Mouse (Mus musculus): ENCODE data around the gene Arl10. TPM values are rescaled to one million over a fixed set of nuclear protein-coding genes. Genes with fewer than 3 reads are reported as not detected.

The Arl10 gene
- total RNA-seq, 2 experiments from 2014 or later = 5.0 to 5.3 TPM

DNA sequence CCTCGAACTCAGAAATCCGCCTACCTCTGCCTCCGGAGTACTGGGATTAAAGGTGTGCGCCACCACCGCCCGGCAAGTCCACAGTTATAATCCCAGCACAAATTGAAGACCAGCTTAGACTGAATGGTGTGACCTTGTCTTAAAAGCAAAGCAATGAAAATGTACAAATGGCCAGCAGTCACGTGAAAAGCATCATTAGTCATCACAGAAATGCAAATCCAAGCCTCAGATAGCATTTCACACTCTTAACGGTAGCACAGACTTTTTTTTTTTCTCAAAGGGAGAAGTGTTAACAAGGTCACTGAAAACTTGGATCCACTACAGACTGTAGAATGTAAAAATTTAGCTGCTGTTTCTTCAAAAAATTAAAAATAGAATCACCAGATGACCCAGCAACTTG, 41.5 kb downstream of the Arl10 start:
- DNase-seq = no peak

DNA sequence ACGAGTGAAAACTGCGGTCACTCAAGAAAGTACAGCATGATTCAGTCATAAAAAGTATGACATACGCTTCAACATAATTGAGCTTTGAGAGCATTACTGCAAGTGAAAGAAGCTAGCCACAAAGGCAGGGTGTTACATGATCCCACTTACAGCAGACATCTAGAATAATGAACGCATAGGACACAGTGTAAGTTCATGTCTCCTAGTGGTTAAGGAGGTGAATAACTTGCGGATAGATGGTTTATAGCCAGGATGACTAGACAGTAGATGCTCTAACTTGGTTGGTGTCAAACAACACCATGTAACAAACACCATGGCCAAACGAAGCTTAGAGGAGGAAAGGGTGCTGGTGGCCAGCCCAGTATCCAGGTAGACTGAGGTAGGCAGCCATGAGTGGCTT, 42.2 kb downstream of the Arl10 start:
- DNase-seq = no peak

DNA sequence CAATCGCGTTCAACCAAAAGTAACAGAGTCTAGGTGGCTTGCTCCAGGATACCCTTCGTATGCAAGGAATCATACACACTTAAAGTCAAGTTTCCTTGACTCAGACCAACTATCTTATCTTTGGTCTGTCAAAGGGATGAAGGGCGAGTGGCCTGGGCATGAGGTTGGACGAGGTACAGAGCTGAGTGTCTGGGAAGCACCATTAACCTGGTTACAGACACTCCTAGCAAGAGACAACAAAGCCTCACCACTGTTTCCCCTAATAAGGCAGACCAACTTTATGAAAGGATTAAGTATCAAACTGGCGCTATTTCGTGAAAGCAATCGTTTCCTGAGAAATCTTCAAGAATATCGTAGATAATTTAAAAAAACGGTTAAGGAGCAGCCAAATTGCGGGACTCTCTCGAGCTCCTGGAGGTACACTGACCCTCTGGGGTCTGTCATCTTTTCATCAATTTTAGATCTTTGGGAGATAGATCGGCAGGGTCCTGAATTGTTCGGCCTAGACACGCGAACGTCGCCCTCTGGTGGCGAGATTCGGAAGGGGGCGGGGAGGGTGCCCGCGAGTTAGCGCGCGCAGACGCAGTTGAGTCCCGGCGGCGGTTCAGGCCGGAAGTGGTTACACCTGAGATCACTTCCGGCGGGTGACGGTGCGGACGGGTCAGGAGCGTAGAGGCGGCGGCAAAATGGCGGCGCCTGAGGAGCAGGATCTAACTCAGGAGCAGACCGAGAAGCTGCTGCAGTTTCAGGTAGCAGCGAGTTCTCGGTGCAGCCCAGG, 46.5 kb downstream of the Arl10 start, which contains the start of gene Faf2:
TSS of gene Faf2 (plus strand) at position 630 of the 778 bp plus-strand sequence.
- peak; percentile 96 to 100 for DNase-seq

- DNase-seq = no peak
Measured at GRCm38 (mm10) chr13:54621960-54622521, 47.2 kb downstream of the Arl10 start.

DNA sequence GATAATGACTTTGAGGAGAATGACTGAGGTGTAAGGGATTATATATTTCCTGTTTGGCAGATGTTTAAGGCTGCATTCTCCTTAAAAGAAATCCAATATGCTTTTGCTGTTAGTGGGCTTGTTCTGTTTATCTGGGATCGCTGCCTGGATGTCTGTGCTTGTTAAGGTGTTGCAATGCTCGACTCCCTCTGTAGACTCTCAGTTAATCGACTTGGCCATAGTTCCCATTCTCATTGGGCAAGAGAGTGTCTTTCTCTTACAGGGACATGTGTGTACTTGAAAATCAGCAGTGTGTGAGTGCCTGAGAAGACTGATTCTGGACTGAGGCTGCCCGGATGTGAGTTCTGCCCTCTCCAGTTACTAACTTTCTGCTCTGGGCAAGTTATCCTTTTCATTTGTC, 54.3 kb downstream of the Arl10 start:
- DNase-seq = peak; percentile 17 to 47

Small RNA genes lying within 50 kb of the gene (microRNA-seq; reads per million reads assigned to microRNA genes)
- 0 reads per million in 2 experiments for gene Gm24195

Other genes with a start within 250 kb of the Arl10 start
- gene Cplx2, start 203.7 kb upstream of the Arl10 start, total RNA-seq (2021) = 1 to 10 TPM; 2.0 to 2.5 TPM
- gene Thoc3, start 106.2 kb upstream of the Arl10 start, total RNA-seq (2021) = 10 to 100 TPM; 21.4 to 21.8 TPM
- 1 to 10 TPM; 1.5 to 3.4 TPM for gene Simc1, start 71.2 kb upstream of the Arl10 start, total RNA-seq (2021)
- gene 4833439L19Rik, start 9.6 kb upstream of the Arl10 start, total RNA-seq (2021) = 100 to 1,000 TPM in 1 of 2 experiments, 10 to 100 TPM in 1; 94.5 to 102 TPM
- 10 to 100 TPM; 13.7 to 16.4 TPM for gene Nop16, start 15.1 kb downstream of the Arl10 start, total RNA-seq (2021)
- 100 to 1,000 TPM; 185 to 190 TPM for gene Higd2a, start 15.2 kb downstream of the Arl10 start, total RNA-seq (2021)
- 10 to 100 TPM; 87.8 to 97.2 TPM for gene Cltb, start 36.3 kb downstream of the Arl10 start, total RNA-seq (2021)
- gene Faf2, start 46.8 kb downstream of the Arl10 start, total RNA-seq (2021) = 10 to 100 TPM; 23.1 to 26.4 TPM
- gene Rnf44, start 118.9 kb downstream of the Arl10 start, total RNA-seq (2021) = 10 to 100 TPM; 55.1 to 55.9 TPM
- gene Cdhr2, start 126.4 kb downstream of the Arl10 start, total RNA-seq (2021) = not detected
- gene Gprin1, start 174.9 kb downstream of the Arl10 start, total RNA-seq (2021) = not detected
- gene Sncb, start 191.6 kb downstream of the Arl10 start, total RNA-seq (2021) = not detected
- not detected for gene Eif4e1b, start 209.0 kb downstream of the Arl10 start, total RNA-seq (2021)
- 10 to 100 TPM; 17.7 to 22.0 TPM for gene Tspan17, start 214.4 kb downstream of the Arl10 start, total RNA-seq (2021)